Mouse (Mus musculus) ES-Bruce4 (cell line): ENCODE measurements around the gene Slc39a11.

Source experiments
- CTCF ChIP-seq: IDR thresholded peaks from one replicate; pipeline ENCODE4 v1.8.1; 2011; ENCODE audit warnings: low read depth, low read length
- POLR2A ChIP-seq: IDR thresholded peaks from one replicate; pipeline ENCODE4 v1.8.1; 2011; ENCODE audit warnings: low read length; ENCODE audit not compliant: insufficient read depth

DNA sequence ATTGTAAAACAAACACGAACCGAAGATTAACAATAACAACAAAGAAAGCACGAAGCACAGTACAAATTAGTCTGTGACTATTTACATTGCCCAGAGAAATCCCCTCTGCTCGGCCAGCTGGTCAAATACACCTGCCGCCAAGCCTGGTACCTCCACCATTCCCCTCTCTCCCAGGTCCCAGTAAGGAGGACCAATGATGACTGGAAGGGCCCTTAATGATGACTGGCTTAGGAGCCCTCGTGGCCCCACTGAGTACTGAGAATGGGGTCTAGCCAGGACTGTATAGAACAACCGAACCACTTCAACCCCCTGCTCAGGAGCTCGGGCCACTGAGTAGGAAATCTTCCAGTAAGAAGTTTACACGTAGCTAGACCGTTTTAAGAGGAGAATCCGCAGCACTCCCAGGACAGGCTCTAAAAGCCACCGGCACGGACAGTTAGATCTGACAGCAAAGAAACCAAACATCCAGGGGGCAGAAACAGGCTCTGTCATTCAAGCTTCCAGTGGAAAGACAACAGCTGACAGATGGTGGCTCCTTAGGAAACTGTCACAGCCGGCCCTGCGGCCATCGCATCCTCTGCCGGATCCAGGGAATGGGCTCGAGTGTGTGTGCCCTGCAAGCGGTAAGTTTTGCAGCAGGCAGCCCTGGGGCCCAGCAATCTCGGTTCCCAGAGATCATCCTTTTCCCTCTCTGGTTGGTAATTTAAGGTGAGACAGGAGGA lies 128.2 kb downstream of the Slc39a11 start:
- TF ChIP-seq POLR2A (no peak), CTCF (no peak)
